Mouse (Mus musculus) forebrain, embryonic 16.5 days (tissue): ENCODE data around the gene 5430419D17Rik. TPM values are rescaled to one million over a fixed set of nuclear protein-coding genes. Genes with fewer than 3 reads are reported as not detected.

Experiments used
- ATAC-seq: fragments of 200-750 bp; cut with Nextera tagmentation; 2 replicates; pipeline ENCODE4 v1.8.0; 2017; ENCODE audit warnings: mild to moderate bottlenecking, moderate library complexity
- H3K27ac ChIP-seq: fragments of 300-500 bp; sonication (generic); 2 replicates; pipeline ENCODE4 v1.5.1; 2014; ENCODE audit warnings: low read length, control low read depth
- H3K27me3 ChIP-seq: fragments of 300-500 bp; sonication (generic); replicated peaks from 2 replicates; pipeline ENCODE4 v1.6.1; 2014; ENCODE audit warnings: low read length; ENCODE audit not compliant: control insufficient read depth, insufficient read depth
- H3K36me3 ChIP-seq: fragments of 300-500 bp; sonication (generic); 2 replicates; pipeline ENCODE4 v1.6.1; 2014; ENCODE audit not compliant: control insufficient read depth, insufficient read depth
- H3K4me1 ChIP-seq: fragments of 300-500 bp; sonication (generic); replicated peaks from 2 replicates; pipeline ENCODE4 v1.6.1; 2014; ENCODE audit warnings: low read length; ENCODE audit not compliant: control insufficient read depth, insufficient read depth
- H3K4me2 ChIP-seq: fragments of 300-500 bp; sonication (generic); 2 replicates; pipeline ENCODE4 v1.6.1; 2014; ENCODE audit warnings: mild to moderate bottlenecking, low read length, control low read depth
- H3K4me3 ChIP-seq: fragments of 300-500 bp; sonication (generic); replicated peaks from 2 replicates; pipeline ENCODE4 v1.5.1; 2014; ENCODE audit warnings: mild to moderate bottlenecking, low read length, control low read depth
- H3K9ac ChIP-seq: fragments of 300-500 bp; sonication (generic); replicated peaks from 2 replicates; pipeline ENCODE4 v1.6.1; 2014; ENCODE audit warnings: low read depth, low read length, control low read depth
- H3K9me3 ChIP-seq: fragments of 300-500 bp; sonication (generic); 2 replicates; pipeline ENCODE4 v1.6.1; 2016; ENCODE audit warnings: low read length; ENCODE audit not compliant: control insufficient read depth
- WGBS: fragments of 180-500 bp; shearing (Covaris S2); extraction: QIAGEN DNeasy Blood & Tissue Kit; methylation state at CpG from one replicate; pipeline ENCODE4 v1.1.7; 2014; 5-methylcytosine and 5-hydroxymethylcytosine counted together
- polyA plus RNA-seq: library from polyadenylated mRNA; unstranded; fragments of >200 nt; fragmentation: Nextera tagmentation; extraction: Ambion mirVana; gene quantifications from 2 replicates; pipeline ENCODE4 v1.2.1, GENCODE M21; 2015

Gene 5430419D17Rik
- polyA plus RNA-seq, 1 experiment from 2014 or later = not detected

GRCm38 (mm10) chr7:131331688-131332087 is 157.5 kb downstream of the 5430419D17Rik start:
- no peak overlapping the region for H3K4me2 ChIP-seq
- no peak overlapping the region for H3K27ac ChIP-seq
- whole genome bisulfite sequencing = 78% methylated on average over 2 of the region's 2 CpGs
- no peaks in the 10 kb centered on the region for H3K27me3 ChIP-seq
- no peaks in the 10 kb centered on the region for H3K36me3 ChIP-seq
- H3K4me3 ChIP-seq = no peak overlapping the region
- no peak for ATAC-seq
- no peak overlapping the region for H3K9ac ChIP-seq
- no peaks in the 10 kb centered on the region for H3K4me1 ChIP-seq
- H3K9me3 ChIP-seq = no peaks in the 10 kb centered on the region

- no peaks in the 10 kb centered on the region; the same call in 1 of the 2 replicates for H3K4me1 ChIP-seq
- H3K27ac ChIP-seq = no peak within 1 kb of the TSS
- ATAC-seq = no peak
- no peak within 1 kb of the TSS for H3K4me2 ChIP-seq
- no peak within 1 kb of the TSS for H3K9ac ChIP-seq
- no peaks in the 10 kb centered on the region for H3K36me3 ChIP-seq
- no peak within 1 kb of the TSS for H3K4me3 ChIP-seq
- H3K9me3 ChIP-seq = no peaks in the 10 kb centered on the region
- H3K27me3 ChIP-seq = no peaks in the 10 kb centered on the region
- WGBS = 14% methylated on average over 1 of the region's 1 CpGs
These were observed 159.4 kb downstream of the 5430419D17Rik start, which contains the start of gene Fam24a for GRCm38 (mm10) chr7:131333564-131333963. Fam24a (plus strand) TSS chr7:131333864.

DNA sequence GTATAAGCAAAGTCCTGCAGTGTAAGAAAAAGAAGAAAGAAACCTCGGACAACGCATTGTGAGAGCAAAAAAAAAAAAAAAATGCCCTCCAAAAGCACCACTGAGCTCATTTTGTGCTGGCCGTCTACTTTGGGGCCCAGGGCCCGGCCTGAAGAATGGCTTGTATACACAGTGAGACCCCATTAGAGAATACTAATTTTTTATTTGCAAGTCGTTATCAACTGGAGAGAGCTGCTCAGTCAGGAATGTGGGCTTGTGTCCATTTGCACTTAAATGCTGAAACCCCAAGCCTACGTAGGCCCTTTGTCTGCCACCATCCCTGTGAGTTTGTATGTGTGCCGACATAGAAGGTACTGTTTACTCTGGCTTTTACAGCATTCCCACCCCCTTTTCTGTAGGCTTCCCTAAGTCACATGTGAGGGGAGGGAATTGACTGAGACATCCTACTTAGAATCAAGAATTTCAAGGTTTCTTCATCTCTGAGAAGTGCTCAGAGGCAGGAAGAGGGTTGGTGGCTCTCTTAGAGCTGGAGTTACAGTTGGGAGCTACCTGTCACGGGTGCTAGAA is 163.4 kb downstream of the 5430419D17Rik start:
- H3K27ac ChIP-seq = no peak overlapping the region
- WGBS = 21% methylated on average over 8 of the region's 8 CpGs
- no peak for ATAC-seq
- no peak overlapping the region for H3K9ac ChIP-seq
- H3K9me3 ChIP-seq = no peaks in the 10 kb centered on the region
- no peak overlapping the region for H3K4me3 ChIP-seq
- H3K27me3 ChIP-seq = no peaks in the 10 kb centered on the region
- 0 out of 2 replicates have a peak, but pooled peaks cover 3% of the 10 kb centered on the region for H3K36me3 ChIP-seq
- no peak overlapping the region for H3K4me2 ChIP-seq
- no peaks in the 10 kb centered on the region; the same call in 1 of the 2 replicates for H3K4me1 ChIP-seq

DNA sequence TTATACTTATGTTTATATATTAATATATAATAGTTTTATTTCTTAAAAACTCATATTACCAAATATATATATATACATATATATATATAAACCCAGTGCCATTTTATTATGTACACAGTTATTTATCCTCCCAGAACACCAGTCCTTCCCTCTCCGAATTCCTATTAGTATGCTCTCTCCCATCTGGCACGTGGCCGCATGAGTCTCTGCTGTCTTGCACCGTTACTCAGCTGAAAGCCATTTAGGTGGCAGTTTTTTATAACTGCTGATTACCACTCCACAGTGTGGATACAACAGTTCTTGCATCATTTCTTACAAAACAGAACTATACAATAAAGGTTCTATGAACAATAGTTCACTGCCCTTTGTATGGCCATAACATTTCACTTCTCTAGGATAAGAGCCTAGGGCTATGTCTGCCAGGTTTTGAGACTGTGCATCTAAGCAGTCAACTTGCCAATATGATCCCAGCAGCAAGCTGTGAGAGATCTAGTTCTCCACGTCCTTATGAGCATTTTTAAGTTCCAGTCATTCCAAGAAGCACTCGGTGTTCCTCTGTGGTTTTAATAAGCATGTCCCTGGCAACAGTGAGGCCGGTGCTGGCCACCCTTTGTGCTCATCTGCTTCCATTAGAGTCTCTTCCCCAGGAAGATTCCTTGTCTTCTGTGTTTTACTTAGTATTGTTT is 171.8 kb downstream of the 5430419D17Rik start:
- no peaks in the 10 kb centered on the region for H3K9me3 ChIP-seq
- H3K27me3 ChIP-seq = no peaks in the 10 kb centered on the region
- H3K4me2 ChIP-seq = no peak overlapping the region
- H3K4me3 ChIP-seq = no peak overlapping the region
- H3K9ac ChIP-seq = no peak overlapping the region
- no peak overlapping the region for H3K27ac ChIP-seq
- no peak for ATAC-seq
- H3K4me1 ChIP-seq = peaks cover 2% of the 10 kb centered on the region; the same call in 1 of the 2 replicates
- WGBS = 48% methylated on average over 7 of the region's 7 CpGs
- peaks cover 5% of the 10 kb centered on the region; the same call in 1 of the 2 replicates for H3K36me3 ChIP-seq

Other genes starting within 250 kb of the 5430419D17Rik start
- gene Htra1, start 238.3 kb upstream of the 5430419D17Rik start, polyA plus RNA-seq = 20.4 and 27.9 TPM in 2 replicates
- not detected in 2 replicates for gene Dmbt1, start 142.3 kb upstream of the 5430419D17Rik start, polyA plus RNA-seq
- gene 4933402N03Rik, start 28.1 kb upstream of the 5430419D17Rik start, polyA plus RNA-seq = not detected in 2 replicates
- not detected in 2 replicates for gene Cuzd1, start 147.9 kb downstream of the 5430419D17Rik start, polyA plus RNA-seq
- gene Fam24b, start 155.1 kb downstream of the 5430419D17Rik start, polyA plus RNA-seq = not detected in 2 replicates
- not detected in 2 replicates for gene Fam24a, start 159.5 kb downstream of the 5430419D17Rik start, polyA plus RNA-seq
- 21.2 and 26.1 TPM in 2 replicates for gene 2310057M21Rik, start 188.4 kb downstream of the 5430419D17Rik start, polyA plus RNA-seq
- gene Pstk, start 196.7 kb downstream of the 5430419D17Rik start, polyA plus RNA-seq = 35.3 and 38.3 TPM in 2 replicates
- 15.2 and 18.2 TPM in 2 replicates for gene Ikzf5, start 236.1 kb downstream of the 5430419D17Rik start, polyA plus RNA-seq
- 146 and 149 TPM in 2 replicates for gene Acadsb, start 236.2 kb downstream of the 5430419D17Rik start, polyA plus RNA-seq